Mouse (Mus musculus): ENCODE data around the gene Ttc28. TPM values are rescaled to one million over a fixed set of nuclear protein-coding genes. Genes with fewer than 3 reads are reported as not detected.

Gene Ttc28
- polyA plus RNA-seq, 1 experiment from 2014 or later, result 17.6 TPM

DNA sequence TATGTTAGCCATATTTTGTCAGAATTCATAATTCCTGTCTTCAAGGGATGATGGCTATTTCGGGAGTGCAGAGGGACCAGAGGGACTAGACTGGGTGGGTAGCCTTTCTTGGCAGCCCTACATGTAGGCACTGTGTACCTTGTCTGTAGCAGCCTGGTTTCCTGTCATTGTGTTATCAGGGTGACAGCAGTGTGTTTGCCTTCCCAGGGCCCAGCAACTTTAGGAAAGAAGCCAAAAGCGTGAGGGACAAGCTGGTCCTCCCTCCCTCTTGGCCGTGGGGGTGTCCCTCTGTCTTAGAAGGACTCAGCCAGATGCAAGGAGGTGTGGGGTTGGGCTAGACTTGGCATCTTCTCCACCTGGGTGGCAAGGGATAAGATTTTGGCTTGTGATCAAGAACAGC, 387.5 kb downstream of the Ttc28 start:
- H3K9ac ChIP-seq, result no peak overlapping the region
- H3K27me3 ChIP-seq, result no peaks in the 10 kb centered on the region
- WGBS, result 81% methylated on average over 3 of the region's 3 CpGs
- H3K27ac ChIP-seq, result no peak overlapping the region
- H3K4me2 ChIP-seq (replicated peaks), result no peak overlapping the region
- peaks cover 71% of the 10 kb centered on the region for H3K36me3 ChIP-seq
- H3K4me1 ChIP-seq, result peaks cover 21% of the 10 kb centered on the region
- peaks cover 10% of the 10 kb centered on the region; the same call in 1 of the 2 replicates for H3K9me3 ChIP-seq
- ATAC-seq (ENCODE audit: low FRiP score, low read depth), result no peak
- H3K4me3 ChIP-seq, result no peak overlapping the region

DNA sequence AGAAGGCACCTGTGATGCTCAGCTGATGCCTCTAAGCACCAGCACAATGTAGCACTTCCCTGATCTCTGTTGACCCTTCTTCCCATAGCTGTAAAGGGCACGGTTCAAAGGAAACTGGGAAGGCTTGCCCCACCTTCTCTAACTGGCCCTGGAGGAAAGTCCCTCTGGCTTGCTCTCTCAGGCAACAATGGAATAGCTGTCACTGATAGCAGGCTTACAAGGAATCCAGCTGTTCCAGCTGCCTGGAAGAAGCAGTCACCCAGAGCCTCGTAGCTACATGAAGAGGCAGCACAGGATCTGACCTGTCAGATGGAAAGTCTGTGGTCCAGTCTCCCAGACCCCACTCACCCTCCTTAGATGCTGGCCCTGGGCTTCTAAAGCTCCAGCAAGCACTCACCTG, 389.2 kb downstream of the Ttc28 start:
- ATAC-seq (ENCODE audit: low FRiP score, low read depth), result no peak
- H3K9me3 ChIP-seq, result peaks cover 10% of the 10 kb centered on the region; the same call in 1 of the 2 replicates
- H3K9ac ChIP-seq, result no peak overlapping the region
- no peak overlapping the region for H3K4me3 ChIP-seq
- peaks cover 4% of the 10 kb centered on the region; the same call in 1 of the 2 replicates for H3K4me1 ChIP-seq
- peaks cover 87% of the 10 kb centered on the region for H3K36me3 ChIP-seq
- H3K27me3 ChIP-seq, result no peaks in the 10 kb centered on the region
- H3K4me2 ChIP-seq (replicated peaks), result no peak overlapping the region
- 41% methylated on average over 2 of the region's 2 CpGs for WGBS
- no peak overlapping the region for H3K27ac ChIP-seq

DNA sequence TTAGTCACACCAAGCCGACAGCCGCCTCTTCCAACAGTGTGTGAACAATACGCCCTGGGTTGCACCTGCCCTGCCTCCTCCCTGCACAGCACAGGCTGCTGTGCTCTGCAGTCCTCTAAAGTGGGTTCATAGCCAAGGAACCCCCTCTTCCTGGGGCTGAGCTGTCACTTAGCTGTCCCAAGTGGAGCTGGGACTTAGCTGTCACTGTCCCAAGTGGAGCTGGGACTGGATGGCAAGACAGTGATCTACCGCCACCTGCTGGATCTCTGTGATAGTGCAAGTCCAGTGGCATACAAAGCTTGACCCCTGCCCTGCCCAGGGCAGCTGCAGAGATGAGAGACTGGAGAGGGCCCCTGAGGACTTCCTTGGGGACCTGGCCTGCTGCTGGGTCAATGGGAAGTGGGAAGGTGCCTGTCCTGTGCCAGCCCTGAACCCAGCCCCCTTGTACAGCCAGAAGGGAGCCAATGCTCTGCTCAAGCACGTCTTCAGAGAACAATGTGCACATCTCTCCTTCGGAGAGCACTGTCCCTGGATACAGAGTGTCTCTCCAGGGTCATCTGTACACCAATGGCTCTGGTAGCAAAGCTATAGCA, 390.1 kb downstream of the Ttc28 start:
- Histone ChIP-seq H3K4me2 (replicated peaks) (no peak overlapping the region), H3K4me3 (no peak overlapping the region), H3K27ac (no peak overlapping the region), H3K27me3 (no peaks in the 10 kb centered on the region), H3K36me3 (peaks cover 89% of the 10 kb centered on the region), H3K9ac (no peak overlapping the region), H3K4me1 (0 out of 2 replicates have a peak, but pooled peaks cover 3% of the 10 kb centered on the region), H3K9me3 (peaks cover 10% of the 10 kb centered on the region; the same call in 1 of the 2 replicates)
- peak; percentile 24 for ATAC-seq (ENCODE audit: low FRiP score, low read depth)
- WGBS, result 62% methylated on average over 6 of the region's 6 CpGs

DNA sequence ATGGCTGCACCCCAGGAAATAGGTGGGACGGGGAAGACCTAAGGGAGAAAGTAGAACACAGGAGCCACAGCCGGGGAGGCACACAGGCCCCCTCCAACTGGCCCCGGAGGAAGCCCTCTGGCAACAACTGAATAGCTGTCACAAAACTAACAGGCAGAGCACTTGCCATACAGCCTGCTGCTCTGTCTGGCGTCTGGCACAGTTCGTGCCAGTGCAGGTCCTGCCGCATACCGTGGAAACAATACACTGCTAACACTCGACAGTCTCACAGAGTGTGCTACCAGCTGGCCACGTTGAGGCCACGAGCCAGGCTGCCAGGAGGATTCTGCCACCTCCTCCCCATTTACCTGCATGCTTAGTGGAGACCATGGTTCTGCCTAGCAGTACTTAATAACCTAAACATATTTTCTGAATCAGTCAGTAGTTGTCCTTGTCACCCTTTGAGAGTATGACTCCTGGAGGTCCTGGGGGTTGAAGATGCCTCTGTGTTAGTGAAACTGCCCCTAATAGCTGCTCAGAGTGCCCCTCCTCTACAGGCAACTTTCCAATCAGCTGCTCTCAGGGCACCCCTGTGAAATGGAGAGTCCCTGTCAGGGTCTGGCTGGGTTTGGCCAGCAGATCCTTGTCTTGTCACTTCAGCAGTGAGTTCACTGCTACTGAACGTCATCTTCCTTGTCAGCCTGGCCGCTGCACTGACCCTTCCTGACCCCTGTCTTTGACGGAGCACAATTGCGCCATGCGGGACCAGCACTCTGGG, 390.8 kb downstream of the Ttc28 start:
- peaks cover 89% of the 10 kb centered on the region for H3K36me3 ChIP-seq
- WGBS, result 73% methylated on average over 15 of the region's 15 CpGs

DNA sequence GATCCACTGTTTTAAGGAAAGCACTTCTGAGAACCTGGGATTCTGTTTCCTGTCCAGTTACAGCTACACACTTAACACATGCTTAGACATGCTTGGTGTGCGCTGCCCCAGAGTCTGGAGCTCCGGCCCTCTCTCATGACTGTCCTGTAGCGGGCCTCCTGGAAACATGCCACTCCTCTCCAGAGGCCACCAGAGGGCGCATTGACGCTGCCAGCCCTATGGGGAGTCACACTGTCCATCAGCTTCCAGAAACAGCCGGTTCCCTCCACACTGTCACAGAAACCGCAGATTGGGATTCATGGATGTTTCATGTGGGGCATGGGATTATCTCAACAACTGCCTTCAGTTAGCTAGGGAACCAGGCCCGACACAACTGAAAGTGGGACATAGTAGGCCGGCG, 394.0 kb downstream of the Ttc28 start:
- Histone ChIP-seq H3K4me1 (0 out of 2 replicates have a peak, but pooled peaks cover 3% of the 10 kb centered on the region), H3K4me2 (replicated peaks) (no peak overlapping the region), H3K36me3 (peaks cover 89% of the 10 kb centered on the region), H3K9ac (no peak overlapping the region), H3K27ac (no peak overlapping the region), H3K27me3 (no peaks in the 10 kb centered on the region), H3K9me3 (no peaks in the 10 kb centered on the region), H3K4me3 (no peak overlapping the region)
- peak; percentile 49; the same call in 1 of the 2 replicates for ATAC-seq (ENCODE audit: low FRiP score, low read depth)
- WGBS, result 28% methylated on average over 10 of the region's 10 CpGs

More for the DNA sequence above, 390.8 kb downstream of the Ttc28 start:
- 0 out of 2 replicates have a peak, but pooled peaks cover 3% of the 10 kb centered on the region for H3K4me1 ChIP-seq
- H3K9me3 ChIP-seq, result peaks cover 10% of the 10 kb centered on the region; the same call in 1 of the 2 replicates
- no peak overlapping the region for H3K4me3 ChIP-seq
- no peaks in the 10 kb centered on the region for H3K27me3 ChIP-seq
- H3K9ac ChIP-seq, result no peak overlapping the region
- no peak overlapping the region for H3K4me2 ChIP-seq (replicated peaks)
- ATAC-seq (ENCODE audit: low FRiP score, low read depth), result no peak
- no peak overlapping the region for H3K27ac ChIP-seq

DNA sequence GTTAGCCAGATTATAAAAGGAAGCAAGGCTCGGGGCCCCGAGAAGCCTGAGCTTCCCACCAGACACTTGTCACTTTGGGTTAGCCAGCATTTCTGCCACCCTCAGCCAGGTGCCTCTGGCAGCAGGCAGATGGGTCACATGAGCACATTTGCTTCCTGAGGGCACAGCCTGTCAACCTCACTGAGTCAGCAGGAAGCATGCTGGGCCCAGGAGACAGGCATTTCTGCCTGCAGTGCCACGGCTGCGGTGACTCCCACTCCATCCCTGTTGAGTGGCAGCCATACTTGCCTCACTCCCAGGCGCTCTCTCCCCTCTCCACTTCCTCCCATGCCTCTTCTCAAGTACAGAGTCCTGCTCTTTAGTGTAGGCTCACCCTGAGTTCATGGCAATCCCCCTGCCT, 395.3 kb downstream of the Ttc28 start:
- Histone ChIP-seq H3K36me3 (peaks cover 94% of the 10 kb centered on the region), H3K4me3 (no peak overlapping the region), H3K4me1 (no peaks in the 10 kb centered on the region), H3K9ac (no peak overlapping the region), H3K9me3 (no peaks in the 10 kb centered on the region), H3K27ac (no peak overlapping the region), H3K27me3 (no peaks in the 10 kb centered on the region), H3K4me2 (replicated peaks) (no peak overlapping the region)
- ATAC-seq (ENCODE audit: low FRiP score, low read depth), result no peak
- WGBS, result 77% methylated on average over 5 of the region's 5 CpGs

DNA sequence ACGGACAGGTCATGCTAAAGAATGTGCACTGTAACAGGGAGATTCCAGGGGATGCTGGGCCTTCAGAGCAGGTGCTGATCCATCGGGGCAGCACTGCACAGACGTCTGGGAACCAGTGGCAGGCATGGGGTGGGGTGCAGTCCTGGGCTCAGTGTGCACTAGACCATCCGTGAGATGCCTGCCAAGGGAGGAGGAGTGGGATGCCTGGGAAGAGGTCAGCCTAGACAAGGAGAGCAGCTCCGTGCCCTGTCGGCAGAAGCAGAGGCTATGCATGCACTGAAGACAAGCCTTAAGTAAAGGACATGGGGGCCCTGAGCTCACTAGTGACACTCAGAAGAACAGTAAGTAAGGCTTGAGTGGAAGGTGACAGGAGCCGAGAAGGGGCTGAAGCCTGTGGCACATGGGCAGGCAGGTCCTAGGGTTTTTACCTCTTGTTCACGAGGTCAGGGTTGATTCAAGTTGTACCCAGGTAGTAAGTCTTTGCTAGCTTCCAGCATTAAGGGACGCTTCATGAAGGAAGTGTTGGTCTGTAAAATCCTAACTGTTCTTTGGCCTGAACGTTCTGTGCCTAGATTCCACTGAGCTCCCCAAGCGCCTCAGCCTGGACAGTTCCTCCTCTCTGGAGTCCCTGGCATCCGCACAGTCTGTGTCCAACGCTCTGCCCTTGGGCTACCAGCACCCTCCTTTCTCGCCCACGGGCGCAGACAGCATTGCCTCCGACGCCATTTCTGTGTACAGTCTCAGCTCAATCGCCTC, 405.0 kb downstream of the Ttc28 start:
- no peak for ATAC-seq (ENCODE audit: low FRiP score, low read depth)
- Histone ChIP-seq H3K36me3 (peaks cover 90% of the 10 kb centered on the region), H3K9me3 (no peaks in the 10 kb centered on the region), H3K4me1 (peaks cover 14% of the 10 kb centered on the region; the same call in 1 of the 2 replicates), H3K4me2 (replicated peaks) (no peak overlapping the region), H3K27me3 (no peaks in the 10 kb centered on the region), H3K9ac (no peak overlapping the region), H3K4me3 (no peak overlapping the region), H3K27ac (no peak overlapping the region)
- 84% methylated on average over 19 of the region's 19 CpGs for WGBS

DNA sequence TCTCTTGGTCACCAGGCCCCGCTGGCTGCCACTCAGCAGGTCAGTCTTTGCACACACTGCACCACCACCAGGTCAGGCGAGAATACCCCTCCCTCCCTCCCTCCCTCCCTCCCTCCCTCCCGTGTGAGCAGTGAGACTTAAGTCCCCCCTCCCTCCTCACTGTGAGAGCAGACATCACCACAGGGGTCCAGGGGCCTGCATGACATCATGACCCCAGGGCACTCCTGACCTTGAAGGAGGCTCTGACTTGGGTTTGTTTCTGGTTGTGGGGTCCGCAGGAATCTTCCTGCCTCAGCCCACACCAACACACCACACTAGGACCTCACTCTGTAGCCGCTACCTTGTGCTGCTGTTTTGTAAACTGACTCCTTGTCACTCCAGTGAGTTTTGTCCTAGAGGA, 408.0 kb downstream of the Ttc28 start:
- Histone ChIP-seq H3K9ac (no peak overlapping the region), H3K36me3 (peaks cover 62% of the 10 kb centered on the region), H3K27ac (no peak overlapping the region), H3K27me3 (no peaks in the 10 kb centered on the region), H3K4me1 (peaks cover 27% of the 10 kb centered on the region), H3K4me2 (replicated peaks) (no peak overlapping the region), H3K4me3 (no peak overlapping the region), H3K9me3 (no peaks in the 10 kb centered on the region)
- 69% methylated on average over 5 of the region's 5 CpGs for WGBS
- no peak for ATAC-seq (ENCODE audit: low FRiP score, low read depth)

DNA sequence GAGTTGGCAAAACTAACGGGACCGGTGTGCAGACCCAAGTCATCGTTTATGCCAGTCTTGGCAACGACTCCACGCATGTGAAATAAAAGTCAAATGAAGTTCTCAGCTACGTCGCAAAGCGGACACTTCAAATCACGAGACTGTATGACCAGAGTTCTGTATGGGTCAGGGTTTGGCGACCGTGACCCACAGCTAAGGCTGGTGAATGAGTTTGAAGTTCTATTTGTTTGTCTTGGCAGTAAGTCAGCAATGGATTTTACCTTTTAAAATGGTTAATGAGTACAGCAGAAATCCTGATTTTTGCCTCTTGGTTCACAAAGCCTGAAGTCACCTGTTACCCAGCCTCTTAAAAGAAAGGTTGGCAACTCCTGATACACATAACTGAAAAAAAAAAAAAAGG, 408.9 kb downstream of the Ttc28 start:
- Histone ChIP-seq H3K9ac (no peak overlapping the region), H3K4me2 (replicated peaks) (no peak overlapping the region), H3K4me3 (no peak overlapping the region), H3K36me3 (peaks cover 53% of the 10 kb centered on the region), H3K4me1 (peaks cover 27% of the 10 kb centered on the region), H3K27me3 (no peaks in the 10 kb centered on the region), H3K9me3 (no peaks in the 10 kb centered on the region), H3K27ac (no peak overlapping the region)
- 79% methylated on average over 11 of the region's 11 CpGs for WGBS
- ATAC-seq (ENCODE audit: low FRiP score, low read depth), result no peak

DNA sequence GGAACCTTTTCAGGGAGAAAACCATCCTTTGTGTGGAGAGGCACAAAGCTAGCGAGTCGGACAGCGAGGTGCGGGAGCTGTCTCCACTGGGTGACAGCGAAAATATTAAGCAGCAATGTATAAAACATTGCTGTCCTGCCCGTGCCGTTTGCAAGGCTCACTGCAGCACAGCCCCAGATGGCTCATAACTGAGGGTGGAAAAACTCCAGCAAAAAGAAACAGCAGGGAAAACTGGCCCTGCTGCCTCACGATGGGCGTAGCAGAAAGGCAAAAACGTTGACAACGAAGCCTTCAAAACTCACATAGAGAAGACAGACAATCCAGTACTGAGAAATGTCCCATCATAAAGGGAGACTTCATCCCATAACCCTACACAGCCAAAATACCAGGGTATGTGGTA, 410.5 kb downstream of the Ttc28 start:
- WGBS, result 74% methylated on average over 11 of the region's 11 CpGs
- Histone ChIP-seq H3K27me3 (no peaks in the 10 kb centered on the region), H3K4me3 (no peak overlapping the region), H3K9ac (no peak overlapping the region), H3K4me1 (peaks cover 27% of the 10 kb centered on the region), H3K36me3 (peaks cover 37% of the 10 kb centered on the region), H3K4me2 (replicated peaks) (no peak overlapping the region), H3K9me3 (no peaks in the 10 kb centered on the region), H3K27ac (peak overlapping the region; percentile 33; the same call in 1 of the 2 replicates)
- no peak for ATAC-seq (ENCODE audit: low FRiP score, low read depth)

DNA sequence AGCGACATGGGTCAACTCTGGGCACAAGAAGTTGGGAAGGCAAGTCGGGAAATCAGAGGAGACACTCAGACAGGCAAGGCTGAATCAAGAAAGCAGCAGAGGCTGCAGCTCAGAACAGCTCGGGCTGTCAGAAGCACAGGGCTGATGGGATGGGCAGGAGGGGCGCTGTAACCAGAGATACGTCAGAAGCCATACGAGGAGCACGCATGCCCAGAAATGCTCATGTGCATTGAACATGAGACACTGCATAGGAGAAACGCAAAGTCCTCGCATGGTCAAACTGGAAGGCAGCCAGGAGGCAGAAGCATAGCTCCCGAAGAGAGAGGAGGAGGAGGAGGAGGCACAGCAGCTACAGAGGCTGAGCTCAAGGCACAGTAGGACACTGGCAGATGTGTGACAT, 412.0 kb downstream of the Ttc28 start:
- peak; percentile 66; the same call in 1 of the 2 replicates for ATAC-seq (ENCODE audit: low FRiP score, low read depth)
- 43% methylated on average over 10 of the region's 10 CpGs for WGBS
- no peaks in the 10 kb centered on the region for H3K27me3 ChIP-seq
- no peak overlapping the region for H3K9ac ChIP-seq
- no peak overlapping the region for H3K27ac ChIP-seq
- H3K4me3 ChIP-seq, result no peak overlapping the region
- H3K9me3 ChIP-seq, result no peaks in the 10 kb centered on the region
- H3K4me1 ChIP-seq, result peaks cover 27% of the 10 kb centered on the region
- peaks cover 22% of the 10 kb centered on the region for H3K36me3 ChIP-seq
- peak overlapping the region; percentile 30; the same call in 1 of the 2 replicates for H3K4me2 ChIP-seq (replicated peaks)

DNA sequence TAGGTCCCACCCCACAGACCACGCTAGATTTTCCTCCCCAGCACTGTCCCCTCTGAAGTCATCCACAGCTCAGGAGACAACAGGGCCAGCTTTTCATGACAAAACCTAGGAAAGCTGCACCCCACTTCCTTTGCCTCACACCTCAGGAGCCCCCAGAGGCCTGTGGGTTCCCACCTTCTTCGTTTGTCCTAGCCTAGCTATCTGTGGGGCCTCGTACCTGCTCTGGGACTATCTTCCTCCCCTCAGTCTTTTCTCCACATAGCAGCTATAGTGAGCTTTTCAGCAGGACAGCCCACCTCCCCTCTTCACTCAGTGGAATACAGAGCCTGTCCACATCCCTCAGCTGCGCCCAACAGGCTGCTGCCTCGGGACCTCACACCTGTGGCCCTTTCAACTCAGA, 418.2 kb downstream of the Ttc28 start:
- Histone ChIP-seq H3K4me2 (replicated peaks) (no peak overlapping the region), H3K27me3 (no peaks in the 10 kb centered on the region), H3K4me3 (no peak overlapping the region), H3K4me1 (no peaks in the 10 kb centered on the region), H3K27ac (no peak overlapping the region), H3K9ac (no peak overlapping the region), H3K9me3 (no peaks in the 10 kb centered on the region), H3K36me3 (no peaks in the 10 kb centered on the region)
- 62% methylated on average over 5 of the region's 5 CpGs for WGBS
- no peak for ATAC-seq (ENCODE audit: low FRiP score, low read depth)

Measured in limb, embryonic 13.5 days (tissue).